Mouse (Mus musculus) limb, embryonic 13.5 days (tissue): Measurements from ENCODE around the gene Ddx39b. TPM values are rescaled to one million over a fixed set of nuclear protein-coding genes. Genes with fewer than 3 reads are reported as not detected.

Experiments
- ATAC-seq: fragments of 200-750 bp; cut with Nextera tagmentation; 2 replicates; pipeline ENCODE4 v1.8.0; 2017; ENCODE audit warnings: low read depth, moderate number of reproducible peaks, moderate TSS enrichment; ENCODE audit not compliant: low FRiP score
- H3K27ac ChIP-seq: fragments of 300-500 bp; sonication (generic); 2 replicates; pipeline ENCODE4 v1.5.1; 2015; ENCODE audit warnings: inconsistent platforms, mild to moderate bottlenecking, moderate library complexity
- H3K27me3 ChIP-seq: fragments of 300-500 bp; sonication (generic); 2 replicates; pipeline ENCODE4 v1.6.1; 2015; ENCODE audit warnings: mild to moderate bottlenecking, inconsistent platforms
- H3K36me3 ChIP-seq: fragments of 300-500 bp; sonication (generic); 2 replicates; pipeline ENCODE4 v1.6.1; 2015; ENCODE audit warnings: inconsistent platforms, mild to moderate bottlenecking, moderate library complexity
- H3K4me1 ChIP-seq: fragments of 300-500 bp; sonication (generic); 2 replicates; pipeline ENCODE4 v1.6.1; 2015; ENCODE audit warnings: inconsistent platforms
- H3K4me2 ChIP-seq: fragments of 300-500 bp; sonication (generic); replicated peaks from 2 replicates; pipeline ENCODE4 v1.6.1; 2015; ENCODE audit warnings: inconsistent platforms, mild to moderate bottlenecking, moderate library complexity
- H3K4me3 ChIP-seq: fragments of 300-500 bp; sonication (generic); 2 replicates; pipeline ENCODE4 v1.5.1; 2015; ENCODE audit warnings: moderate library complexity, mild to moderate bottlenecking, inconsistent platforms
- H3K9ac ChIP-seq: fragments of 300-500 bp; sonication (generic); 2 replicates; pipeline ENCODE4 v1.6.1; 2015; ENCODE audit warnings: mild to moderate bottlenecking, inconsistent platforms
- H3K9me3 ChIP-seq: fragments of 300-500 bp; sonication (generic); 2 replicates; pipeline ENCODE4 v1.6.1; 2016; ENCODE audit warnings: inconsistent platforms
- WGBS: fragments of 180-500 bp; shearing (Covaris S2); methylation state at CpG from one replicate; pipeline ENCODE4 v1.1.7; 2015; 5-methylcytosine and 5-hydroxymethylcytosine counted together
- polyA plus RNA-seq: library from polyadenylated mRNA; unstranded; fragments of >200 nt; fragmentation: Nextera tagmentation; extraction: Ambion mirVana; gene quantifications from 2 replicates; pipeline ENCODE4 v1.2.1, GENCODE M21; 2015

The Ddx39b gene
- polyA plus RNA-seq, 1 experiment from 2014 or later: 552 TPM

DNA sequence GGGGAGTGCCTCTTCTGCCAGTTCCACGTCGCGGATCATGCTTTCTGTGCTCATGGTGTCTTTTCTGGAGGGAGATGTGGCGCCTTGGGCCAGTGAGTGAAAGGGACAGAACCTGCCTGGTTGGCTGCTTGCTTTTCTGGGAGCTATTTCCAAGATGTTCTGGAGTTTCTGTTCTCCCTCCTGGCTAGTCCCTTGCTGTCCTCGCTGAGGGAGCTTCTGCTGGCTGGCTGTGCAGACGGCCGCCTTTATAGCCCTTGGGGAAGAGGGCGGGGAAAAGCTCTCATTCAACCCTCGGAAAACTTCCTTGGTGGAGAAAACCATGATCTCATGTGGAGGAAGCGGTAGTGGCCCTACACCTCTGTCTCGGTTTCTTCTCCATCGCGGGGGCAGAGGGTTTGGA, 39.8 kb upstream of the Ddx39b start, which contains the start of gene Tnf:
Tnf (minus strand) TSS at position 221 of the 400 bp plus-strand sequence.
- Histone ChIP-seq H3K36me3 (no peaks in the 10 kb centered on the region), H3K4me1 (no peaks in the 10 kb centered on the region), H3K4me2 (peak within 1 kb of the TSS; percentile 25; the same call in 1 of the 2 replicates), H3K9ac (no peak within 1 kb of the TSS), H3K9me3 (no peaks in the 10 kb centered on the region), H3K4me3 (no peak within 1 kb of the TSS), H3K27me3 (peaks cover 84% of the 10 kb centered on the region), H3K27ac (no peak within 1 kb of the TSS)
- ATAC-seq: no peak
- 32% methylated on average over 13 of the region's 13 CpGs for whole genome bisulfite sequencing

- WGBS: 70% methylated on average over 4 of the region's 4 CpGs
- Histone ChIP-seq H3K27ac (no peak overlapping the region), H3K9ac (no peak overlapping the region), H3K27me3 (peaks cover 78% of the 10 kb centered on the region), H3K4me2 (no peak overlapping the region), H3K4me1 (no peaks in the 10 kb centered on the region), H3K9me3 (no peaks in the 10 kb centered on the region), H3K4me3 (no peak overlapping the region), H3K36me3 (no peaks in the 10 kb centered on the region)
- no peak for ATAC-seq
Measured at GRCm38 (mm10) chr17:35202442-35202841, 39.1 kb upstream of the Ddx39b start.

DNA sequence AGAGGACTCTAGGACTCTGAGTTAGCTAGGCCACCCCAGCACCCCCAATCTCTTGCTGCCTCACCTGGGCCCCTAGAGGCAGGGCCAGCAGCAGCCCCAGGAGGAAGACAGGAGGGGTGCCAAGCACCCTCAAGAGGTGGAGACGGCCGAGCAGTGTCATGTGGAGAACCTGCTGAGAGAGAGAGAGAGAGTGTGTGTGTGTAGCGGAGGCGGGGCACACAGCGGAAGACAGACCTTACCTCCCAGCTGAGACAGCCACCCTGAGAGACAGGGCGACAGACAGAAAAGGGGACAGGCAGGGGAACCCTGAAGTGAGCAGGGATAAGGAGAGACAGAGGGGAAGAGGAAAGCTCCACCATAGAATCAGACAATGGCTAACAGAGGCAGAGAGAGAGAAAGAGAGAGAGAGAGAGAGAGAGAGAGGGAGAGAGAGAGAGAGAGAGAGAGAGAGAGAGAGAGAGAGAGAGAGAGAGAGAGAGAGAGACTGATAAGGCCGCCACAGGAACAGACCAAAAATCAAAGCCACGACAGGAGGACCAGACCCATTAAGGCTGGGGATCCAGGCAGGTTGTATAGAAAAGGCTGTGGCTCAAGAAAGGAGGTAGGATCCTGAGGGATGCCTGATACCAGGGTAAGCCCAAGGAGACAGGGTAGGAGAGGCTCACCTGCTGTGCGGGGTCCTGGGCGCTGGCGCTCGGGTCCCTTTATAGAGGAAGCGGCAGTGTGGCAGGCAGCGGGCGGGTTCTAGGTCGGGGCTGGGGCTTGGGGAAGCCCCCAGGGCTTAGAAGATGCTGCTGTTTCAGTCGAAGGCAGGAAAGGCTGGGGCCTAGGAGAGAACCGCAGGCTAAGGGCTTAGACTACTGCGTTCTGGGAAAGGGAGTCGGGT, 36.8 kb upstream of the Ddx39b start, which contains the start of gene Lta:
Lta (minus strand) TSS at position 858 of the 886 bp plus-strand sequence.
- no peaks in the 10 kb centered on the region for H3K4me1 ChIP-seq
- H3K9me3 ChIP-seq: no peaks in the 10 kb centered on the region
- ATAC-seq: no peak
- no peak within 1 kb of the TSS for H3K27ac ChIP-seq
- peaks cover 60% of the 10 kb centered on the region for H3K27me3 ChIP-seq
- H3K36me3 ChIP-seq: no peaks in the 10 kb centered on the region
- WGBS: 24% methylated on average over 20 of the region's 20 CpGs
- H3K4me3 ChIP-seq: no peak within 1 kb of the TSS
- no peak within 1 kb of the TSS for H3K4me2 ChIP-seq
- H3K9ac ChIP-seq: 0 out of 2 replicates have a peak within 1 kb of the TSS, but pooled peaks have one; percentile 13

DNA sequence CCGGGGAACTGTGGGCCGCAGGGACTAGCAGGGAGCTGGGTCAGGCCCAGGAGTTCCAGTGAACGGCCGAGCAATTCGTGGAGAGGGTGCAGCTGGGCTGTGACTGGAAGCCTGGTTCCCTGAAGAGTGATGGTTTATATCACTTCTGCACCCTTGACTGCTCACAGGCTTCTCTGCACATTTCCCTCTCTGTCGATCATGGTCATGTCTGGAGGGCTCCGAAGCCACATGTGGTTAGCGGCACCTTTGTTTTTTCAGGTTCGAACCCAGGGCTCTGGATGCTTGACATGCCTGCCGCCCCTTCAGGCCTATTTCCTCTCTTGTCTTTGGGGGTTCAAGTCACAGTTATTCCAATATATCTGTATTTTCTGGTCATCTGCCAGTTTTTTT, 36.2 kb upstream of the Ddx39b start:
- Histone ChIP-seq H3K9ac (0 out of 2 replicates have a peak overlapping the region, but pooled peaks have one; percentile 13), H3K36me3 (no peaks in the 10 kb centered on the region), H3K4me1 (no peaks in the 10 kb centered on the region), H3K27me3 (peaks cover 56% of the 10 kb centered on the region), H3K9me3 (no peaks in the 10 kb centered on the region), H3K4me3 (no peak overlapping the region), H3K4me2 (no peak overlapping the region), H3K27ac (no peak overlapping the region)
- no peak for ATAC-seq
- 54% methylated on average over 10 of the region's 10 CpGs for WGBS

GRCm38 (mm10) chr17:35209785-35210535, 31.6 kb upstream of the Ddx39b start:
- Histone ChIP-seq H3K4me1 (no peaks in the 10 kb centered on the region), H3K27me3 (peaks cover 11% of the 10 kb centered on the region), H3K9me3 (no peaks in the 10 kb centered on the region), H3K4me2 (no peak overlapping the region), H3K9ac (no peak overlapping the region), H3K27ac (no peak overlapping the region), H3K4me3 (no peak overlapping the region), H3K36me3 (no peaks in the 10 kb centered on the region)
- 82% methylated on average over 12 of the region's 12 CpGs for WGBS
- no peak for ATAC-seq

GRCm38 (mm10) chr17:35210593-35210992, 31.0 kb upstream of the Ddx39b start:
- no peak for ATAC-seq
- no peaks in the 10 kb centered on the region for H3K9me3 ChIP-seq
- WGBS: 57% methylated on average over 3 of the region's 3 CpGs

DNA sequence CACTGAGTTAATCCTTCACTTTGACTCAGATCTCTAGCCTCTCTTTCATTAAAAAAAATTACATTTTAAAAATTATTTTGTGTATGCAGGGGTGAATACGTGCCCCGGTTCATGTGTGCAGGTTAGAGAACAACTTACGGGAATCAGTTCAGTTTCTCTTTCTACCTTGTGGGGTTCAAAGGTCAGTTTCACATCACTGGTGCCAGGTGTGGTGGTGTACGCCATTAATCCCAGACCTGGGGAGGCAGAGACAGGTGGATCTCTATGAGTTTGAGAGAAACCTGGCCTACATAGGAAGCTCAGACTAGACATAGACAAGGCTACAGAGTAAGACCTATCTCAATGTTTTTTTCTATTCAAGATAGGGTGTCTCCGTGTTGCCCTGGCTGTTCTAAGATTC, 28.5 kb upstream of the Ddx39b start:
- H3K27ac ChIP-seq: no peak overlapping the region
- H3K27me3 ChIP-seq: no peaks in the 10 kb centered on the region
- H3K9ac ChIP-seq: no peak overlapping the region
- no peak overlapping the region for H3K4me3 ChIP-seq
- H3K4me1 ChIP-seq: no peaks in the 10 kb centered on the region
- H3K4me2 ChIP-seq: no peak overlapping the region
- H3K9me3 ChIP-seq: no peaks in the 10 kb centered on the region
- no peaks in the 10 kb centered on the region for H3K36me3 ChIP-seq
- no peak for ATAC-seq
- WGBS: 86% methylated on average over 5 of the region's 5 CpGs

More at GRCm38 (mm10) chr17:35210593-35210992, 31.0 kb upstream of the Ddx39b start:
- Histone ChIP-seq H3K27me3 (0 out of 2 replicates have a peak, but pooled peaks cover 5% of the 10 kb centered on the region), H3K36me3 (no peaks in the 10 kb centered on the region), H3K27ac (no peak overlapping the region), H3K4me3 (no peak overlapping the region), H3K9ac (no peak overlapping the region), H3K4me1 (no peaks in the 10 kb centered on the region), H3K4me2 (no peak overlapping the region)

- H3K9me3 ChIP-seq: no peaks in the 10 kb centered on the region
- WGBS: 82% methylated on average over 18 of the region's 18 CpGs
- no peaks in the 10 kb centered on the region for H3K4me1 ChIP-seq
- H3K9ac ChIP-seq: no peak overlapping the region
- H3K36me3 ChIP-seq: peaks cover 39% of the 10 kb centered on the region
- no peak for ATAC-seq
- no peak overlapping the region for H3K27ac ChIP-seq
- no peak overlapping the region for H3K4me2 ChIP-seq
- H3K27me3 ChIP-seq: no peaks in the 10 kb centered on the region
- H3K4me3 ChIP-seq: no peak overlapping the region
Measured at GRCm38 (mm10) chr17:35218516-35219193, 22.9 kb upstream of the Ddx39b start.

DNA sequence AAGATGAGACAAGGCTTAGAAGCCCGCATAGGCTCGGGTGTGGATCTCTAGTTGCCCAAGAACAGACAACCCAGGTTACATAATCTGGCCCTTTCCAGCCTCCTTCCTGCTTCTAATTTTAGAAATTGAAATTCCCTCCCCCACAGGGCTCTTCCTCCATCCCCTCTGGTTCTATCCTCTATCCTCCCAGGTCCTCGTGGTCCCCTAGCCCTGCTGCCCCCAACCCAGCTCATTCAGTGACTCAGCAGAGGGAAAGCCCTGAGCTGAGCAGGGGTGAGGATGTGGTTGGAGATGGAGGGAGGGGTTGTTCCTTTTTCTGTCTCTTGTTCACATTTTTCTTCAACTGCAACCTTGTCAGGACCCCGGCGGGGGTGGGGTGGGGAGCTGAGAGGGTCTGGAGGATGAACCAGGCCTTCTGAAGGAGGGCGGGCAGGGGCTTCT, 21.9 kb upstream of the Ddx39b start:
- no peak for ATAC-seq
- Histone ChIP-seq H3K27me3 (no peaks in the 10 kb centered on the region), H3K4me2 (no peak overlapping the region), H3K4me3 (no peak overlapping the region), H3K36me3 (peaks cover 39% of the 10 kb centered on the region), H3K9ac (no peak overlapping the region), H3K9me3 (no peaks in the 10 kb centered on the region), H3K4me1 (no peaks in the 10 kb centered on the region), H3K27ac (no peak overlapping the region)
- WGBS: 88% methylated on average over 6 of the region's 6 CpGs

- Histone ChIP-seq H3K4me2 (no peak within 1 kb of the TSS), H3K27me3 (no peaks in the 10 kb centered on the region), H3K27ac (no peak within 1 kb of the TSS), H3K9me3 (no peaks in the 10 kb centered on the region), H3K4me1 (no peaks in the 10 kb centered on the region), H3K36me3 (peaks cover 46% of the 10 kb centered on the region), H3K4me3 (no peak within 1 kb of the TSS), H3K9ac (0 out of 2 replicates have a peak within 1 kb of the TSS, but pooled peaks have one; percentile 19)
- 85% methylated on average over 28 of the region's 28 CpGs for WGBS
- ATAC-seq: no peak
Measured at GRCm38 (mm10) chr17:35220156-35220952, 21.2 kb upstream of the Ddx39b start, which contains the start of gene Gm16181. Gm16181 (plus strand) TSS chr17:35220834.

DNA sequence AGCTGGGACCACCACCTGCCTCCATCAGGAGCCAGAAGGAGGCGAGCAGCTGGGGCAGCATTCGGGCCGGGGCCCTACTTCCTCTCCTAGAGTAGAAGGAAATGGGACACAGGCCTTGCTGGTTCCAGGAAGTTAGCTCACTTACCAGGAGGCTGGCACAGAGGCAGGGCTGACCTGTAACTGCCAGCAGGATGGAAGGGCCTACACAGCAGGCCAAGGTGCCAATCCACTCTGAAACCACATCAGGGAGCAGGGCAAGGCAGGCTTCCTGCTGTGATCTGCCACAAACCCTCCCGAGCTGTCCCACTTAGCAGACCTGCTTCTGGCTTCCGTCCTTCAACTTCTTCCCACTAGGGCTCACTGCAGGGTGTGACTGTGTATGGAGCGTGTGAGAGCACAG, 19.2 kb upstream of the Ddx39b start:
- no peak for ATAC-seq
- Histone ChIP-seq H3K4me1 (no peaks in the 10 kb centered on the region), H3K4me3 (no peak overlapping the region), H3K9me3 (no peaks in the 10 kb centered on the region), H3K27ac (0 out of 2 replicates have a peak overlapping the region, but pooled peaks have one; percentile 28), H3K36me3 (peaks cover 58% of the 10 kb centered on the region), H3K4me2 (no peak overlapping the region), H3K27me3 (no peaks in the 10 kb centered on the region), H3K9ac (no peak overlapping the region; the same call in 1 of the 2 replicates)
- 69% methylated on average over 6 of the region's 6 CpGs for WGBS
